Mouse (Mus musculus) embryonic facial prominence, embryonic 15.5 days (tissue): ENCODE results near the gene 5730409E04Rik. TPM values are rescaled to one million over a fixed set of nuclear protein-coding genes. Genes with fewer than 3 reads are reported as not detected.

ENCODE experiments used
- ATAC-seq: fragments of 200-750 bp; cut with Nextera tagmentation; 2 replicates; pipeline ENCODE4 v1.8.0; 2017; ENCODE audit warnings: low read depth, moderate TSS enrichment; ENCODE audit not compliant: insufficient number of reproducible peaks, low FRiP score, low TSS enrichment
- H3K27ac ChIP-seq: fragments of 300-500 bp; sonication (generic); replicated peaks from 2 replicates; pipeline ENCODE4 v1.5.1; 2015; ENCODE audit warnings: mild to moderate bottlenecking, inconsistent platforms
- H3K27me3 ChIP-seq: fragments of 300-500 bp; sonication (generic); 2 replicates; pipeline ENCODE4 v1.6.1; 2015; ENCODE audit warnings: inconsistent platforms
- H3K36me3 ChIP-seq: fragments of 300-500 bp; sonication (generic); 2 replicates; pipeline ENCODE4 v1.6.1; 2015; ENCODE audit warnings: mild to moderate bottlenecking, inconsistent platforms
- H3K4me1 ChIP-seq: fragments of 300-500 bp; sonication (generic); 2 replicates; pipeline ENCODE4 v1.6.1; 2015; ENCODE audit warnings: inconsistent platforms
- H3K4me2 ChIP-seq: fragments of 300-500 bp; sonication (generic); replicated peaks from 2 replicates; pipeline ENCODE4 v1.6.1; 2015; ENCODE audit warnings: mild to moderate bottlenecking, inconsistent platforms
- H3K4me3 ChIP-seq: fragments of 300-500 bp; sonication (generic); replicated peaks from 2 replicates; pipeline ENCODE4 v1.5.1; 2015; ENCODE audit warnings: mild to moderate bottlenecking, inconsistent platforms
- H3K9ac ChIP-seq: fragments of 300-500 bp; sonication (generic); 2 replicates; pipeline ENCODE4 v1.6.1; 2015; ENCODE audit warnings: inconsistent platforms
- H3K9me3 ChIP-seq: fragments of 300-500 bp; sonication (generic); replicated peaks from 2 replicates; pipeline ENCODE4 v1.6.1; 2016; ENCODE audit warnings: inconsistent platforms
- WGBS: fragments of 180-500 bp; shearing (Covaris S2); methylation state at CpG from one replicate; pipeline ENCODE4 v1.1.7; 2015; 5-methylcytosine and 5-hydroxymethylcytosine counted together
- polyA plus RNA-seq: library from polyadenylated mRNA; unstranded; fragments of >200 nt; fragmentation: Nextera tagmentation; extraction: Ambion mirVana; gene quantifications from 2 replicates; pipeline ENCODE4 v1.2.1, GENCODE M21; 2015

5730409E04Rik gene
- polyA plus RNA-seq: 4.7 and 5.2 TPM in 2 replicates

- Histone ChIP-seq H3K27me3 (no peaks in the 10 kb centered on the region), H3K9me3 (no peaks in the 10 kb centered on the region), H3K4me1 (0 out of 2 replicates have a peak, but pooled peaks cover 3% of the 10 kb centered on the region), H3K9ac (peak within 1 kb of the TSS; percentile 79), H3K27ac (peak within 1 kb of the TSS; percentile 68; the same call in 1 of the 2 replicates), H3K4me3 (peak within 1 kb of the TSS; percentile 68), H3K36me3 (peaks cover 2% of the 10 kb centered on the region; the same call in 1 of the 2 replicates), H3K4me2 (peak within 1 kb of the TSS; percentile 88)
- WGBS: under 1% methylated on average over 48 of the region's 48 CpGs
- ATAC-seq: peak; percentile 89
Measured at GRCm38 (mm10) chr4:126609606-126610181, at the start of gene 5730409E04Rik. 5730409E04Rik (plus strand) TSS chr4:126609818.

- H3K9ac ChIP-seq: no peak overlapping the region
- no peak overlapping the region for H3K27ac ChIP-seq
- peaks cover 40% of the 10 kb centered on the region for H3K36me3 ChIP-seq
- no peaks in the 10 kb centered on the region for H3K4me1 ChIP-seq
- no peaks in the 10 kb centered on the region for H3K9me3 ChIP-seq
- H3K27me3 ChIP-seq: no peaks in the 10 kb centered on the region
- WGBS: 87% methylated on average over 6 of the region's 6 CpGs
- no peak for ATAC-seq
- no peak overlapping the region for H3K4me2 ChIP-seq
- H3K4me3 ChIP-seq: no peak overlapping the region
Measured at GRCm38 (mm10) chr4:126563798-126564197, 45.8 kb upstream of the 5730409E04Rik start.

- ATAC-seq: no peak
- no peak overlapping the region for H3K4me2 ChIP-seq
- H3K4me3 ChIP-seq: no peak overlapping the region
- H3K36me3 ChIP-seq: peaks cover 39% of the 10 kb centered on the region
- H3K27me3 ChIP-seq: no peaks in the 10 kb centered on the region
- no peaks in the 10 kb centered on the region for H3K4me1 ChIP-seq
- H3K9ac ChIP-seq: no peak overlapping the region
- no peaks in the 10 kb centered on the region for H3K9me3 ChIP-seq
- WGBS: 90% methylated on average over 4 of the region's 4 CpGs
- H3K27ac ChIP-seq: no peak overlapping the region
Measured at GRCm38 (mm10) chr4:126567243-126567642, 42.4 kb upstream of the 5730409E04Rik start.

- Histone ChIP-seq H3K36me3 (peaks cover 54% of the 10 kb centered on the region), H3K9me3 (no peaks in the 10 kb centered on the region), H3K9ac (no peak overlapping the region), H3K4me1 (no peaks in the 10 kb centered on the region), H3K4me2 (no peak overlapping the region), H3K4me3 (no peak overlapping the region), H3K27me3 (no peaks in the 10 kb centered on the region), H3K27ac (no peak overlapping the region)
- no peak for ATAC-seq
- WGBS: 87% methylated on average over 3 of the region's 3 CpGs
Measured at GRCm38 (mm10) chr4:126569783-126570182, 39.8 kb upstream of the 5730409E04Rik start.

- Histone ChIP-seq H3K9ac (no peak overlapping the region), H3K36me3 (peaks cover 92% of the 10 kb centered on the region), H3K4me1 (no peaks in the 10 kb centered on the region), H3K27ac (no peak overlapping the region), H3K27me3 (no peaks in the 10 kb centered on the region), H3K4me3 (no peak overlapping the region), H3K9me3 (no peaks in the 10 kb centered on the region), H3K4me2 (no peak overlapping the region)
- ATAC-seq: no peak
- 96% methylated on average over 5 of the region's 5 CpGs for WGBS
Measured at GRCm38 (mm10) chr4:126576281-126576680, 33.3 kb upstream of the 5730409E04Rik start.

GRCm38 (mm10) chr4:126577920-126578319 is 31.7 kb upstream of the 5730409E04Rik start:
- Histone ChIP-seq H3K27me3 (no peaks in the 10 kb centered on the region), H3K4me2 (no peak overlapping the region), H3K9me3 (no peaks in the 10 kb centered on the region), H3K9ac (no peak overlapping the region), H3K36me3 (peaks cover 85% of the 10 kb centered on the region), H3K4me1 (no peaks in the 10 kb centered on the region), H3K4me3 (no peak overlapping the region), H3K27ac (no peak overlapping the region)
- 84% methylated on average over 3 of the region's 3 CpGs for WGBS
- ATAC-seq: no peak

GRCm38 (mm10) chr4:126579077-126579476 is 30.5 kb upstream of the 5730409E04Rik start:
- H3K36me3 ChIP-seq: peaks cover 83% of the 10 kb centered on the region
- H3K4me2 ChIP-seq: no peak overlapping the region
- 78% methylated on average over 2 of the region's 2 CpGs for WGBS
- H3K9me3 ChIP-seq: no peaks in the 10 kb centered on the region
- H3K4me1 ChIP-seq: no peaks in the 10 kb centered on the region
- H3K27ac ChIP-seq: no peak overlapping the region
- H3K27me3 ChIP-seq: no peaks in the 10 kb centered on the region
- H3K9ac ChIP-seq: no peak overlapping the region
- no peak overlapping the region for H3K4me3 ChIP-seq
- ATAC-seq: no peak

- Histone ChIP-seq H3K4me1 (no peaks in the 10 kb centered on the region), H3K9ac (no peak overlapping the region), H3K27me3 (no peaks in the 10 kb centered on the region), H3K9me3 (no peaks in the 10 kb centered on the region), H3K4me2 (no peak overlapping the region), H3K36me3 (peaks cover 60% of the 10 kb centered on the region), H3K27ac (no peak overlapping the region), H3K4me3 (no peak overlapping the region)
- WGBS: 91% methylated on average over 13 of the region's 13 CpGs
- no peak for ATAC-seq
Measured at GRCm38 (mm10) chr4:126585739-126586138, 23.9 kb upstream of the 5730409E04Rik start.

- ATAC-seq: no peak
- WGBS: 85% methylated on average over 6 of the region's 6 CpGs
- H3K9ac ChIP-seq: no peak overlapping the region
- H3K4me3 ChIP-seq: no peak overlapping the region
- no peaks in the 10 kb centered on the region for H3K9me3 ChIP-seq
- H3K27ac ChIP-seq: no peak overlapping the region
- H3K36me3 ChIP-seq: peaks cover 52% of the 10 kb centered on the region
- H3K27me3 ChIP-seq: no peaks in the 10 kb centered on the region
- no peaks in the 10 kb centered on the region for H3K4me1 ChIP-seq
- no peak overlapping the region for H3K4me2 ChIP-seq
Measured at GRCm38 (mm10) chr4:126592039-126592438, 17.6 kb upstream of the 5730409E04Rik start.

GRCm38 (mm10) chr4:126599971-126600754 is 9.5 kb upstream of the 5730409E04Rik start:
- Histone ChIP-seq H3K4me1 (peaks cover 12% of the 10 kb centered on the region), H3K4me3 (no peak overlapping the region), H3K9ac (no peak overlapping the region), H3K27me3 (no peaks in the 10 kb centered on the region), H3K27ac (no peak overlapping the region), H3K9me3 (no peaks in the 10 kb centered on the region), H3K4me2 (no peak overlapping the region), H3K36me3 (no peaks in the 10 kb centered on the region)
- ATAC-seq: no peak
- WGBS: 30% methylated on average over 8 of the region's 8 CpGs

GRCm38 (mm10) chr4:126601597-126602444 is 7.8 kb upstream of the 5730409E04Rik start:
- ATAC-seq: peak; percentile 80
- WGBS: 22% methylated on average over 21 of the region's 22 CpGs
- Histone ChIP-seq H3K27me3 (no peaks in the 10 kb centered on the region), H3K27ac (no peak overlapping the region), H3K4me2 (peak overlapping the region; percentile 46), H3K4me3 (peak overlapping the region; percentile 12; the same call in 1 of the 2 replicates), H3K36me3 (no peaks in the 10 kb centered on the region), H3K9ac (no peak overlapping the region), H3K4me1 (peaks cover 12% of the 10 kb centered on the region), H3K9me3 (no peaks in the 10 kb centered on the region)
